Mouse (Mus musculus): ENCODE results near the gene Cd93.

Gene Cd93

DNA sequence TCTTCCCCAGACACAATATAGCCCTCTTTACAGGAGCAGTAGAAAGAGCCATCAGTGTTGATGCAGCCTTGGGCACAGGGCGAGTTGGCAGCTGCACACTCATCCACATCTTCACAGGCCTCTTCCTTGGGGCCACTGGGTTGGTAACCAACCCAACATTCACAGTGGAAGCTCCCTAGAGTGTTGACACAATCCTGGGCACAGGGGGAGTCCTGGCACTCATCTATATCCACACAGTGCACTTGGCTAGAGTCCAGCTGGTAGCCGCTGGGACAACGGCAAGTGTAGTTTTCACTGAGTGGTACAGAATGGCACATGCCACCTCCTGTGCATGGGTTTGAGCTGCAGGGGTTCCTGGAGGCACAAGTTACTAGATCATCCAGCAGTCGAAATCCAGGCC is 1.2 kb downstream of the Cd93 start:
- no peak for DNase-seq (ENCODE audit: low spot score in 2 of 2)

DNA sequence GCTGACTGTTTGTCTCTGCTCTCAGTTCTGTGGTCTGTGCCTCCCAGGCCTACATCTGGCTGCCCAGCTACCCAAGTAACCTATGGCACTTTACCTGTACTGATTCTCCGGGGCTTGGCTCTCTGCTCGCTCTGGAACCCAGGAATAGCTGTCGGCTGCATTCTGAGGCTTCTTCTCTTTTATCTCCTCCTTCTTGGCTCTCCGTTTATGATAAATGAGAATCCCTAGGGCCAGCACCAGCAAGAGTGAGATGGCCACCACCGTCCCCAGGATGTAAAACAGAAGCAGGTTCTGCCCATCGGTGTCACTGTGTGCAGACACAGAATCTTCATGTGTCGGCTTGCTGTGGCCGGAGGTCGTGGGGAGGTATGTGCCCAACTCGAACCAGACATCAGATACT is 1.9 kb downstream of the Cd93 start:
- DNase-seq (ENCODE audit: low spot score in 2 of 2): no peak

DNA sequence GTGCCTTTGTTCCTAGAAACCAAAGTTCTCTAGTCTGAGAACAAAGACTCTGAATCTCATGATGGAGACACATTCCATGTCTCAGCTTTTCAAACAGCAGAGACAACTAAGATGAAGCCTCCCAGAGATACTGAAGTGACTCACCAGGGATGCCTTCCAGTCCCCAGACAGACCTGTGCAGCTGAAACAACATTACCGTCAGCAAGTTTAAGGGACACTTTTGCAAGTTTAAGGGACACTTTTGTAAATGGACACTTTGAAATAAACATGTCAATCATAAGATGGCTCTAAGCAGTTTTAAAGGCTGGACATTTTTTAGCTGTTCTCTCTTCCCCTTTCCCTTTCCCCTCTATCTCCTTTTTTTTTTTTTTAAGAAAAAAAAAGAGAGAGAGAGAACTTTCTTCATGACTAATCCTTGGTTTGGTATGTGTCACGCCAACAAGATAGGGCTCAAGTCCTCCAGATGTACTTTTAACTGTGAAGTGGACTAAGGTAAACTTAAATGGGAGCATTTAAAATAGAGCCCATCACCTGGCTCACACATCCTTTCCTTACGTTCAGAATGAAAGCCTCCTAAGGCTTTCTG is 3.6 kb downstream of the Cd93 start:
- no peak for DNase-seq (ENCODE audit: low spot score in 2 of 2)

DNA sequence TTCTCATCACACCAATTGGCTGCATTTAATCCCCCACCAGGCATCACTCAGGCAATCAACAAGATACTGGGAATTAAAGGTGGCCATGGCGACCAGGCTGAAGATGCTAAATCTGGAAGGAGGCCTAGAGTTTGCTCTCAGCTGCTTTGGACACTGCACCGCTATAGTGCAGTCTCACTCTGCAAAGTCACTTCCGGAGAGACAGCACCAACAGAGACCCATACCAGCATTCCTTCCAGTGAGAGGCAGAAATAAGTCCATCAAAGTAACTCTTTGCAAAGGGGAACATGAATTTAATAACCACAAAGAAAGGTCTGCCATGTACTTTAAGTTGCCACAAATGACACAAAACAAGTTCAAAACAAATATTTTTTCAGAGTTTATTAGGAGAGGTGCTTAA is 7.1 kb downstream of the Cd93 start:
- no peak for DNase-seq (ENCODE audit: low spot score in 2 of 2)

DNA sequence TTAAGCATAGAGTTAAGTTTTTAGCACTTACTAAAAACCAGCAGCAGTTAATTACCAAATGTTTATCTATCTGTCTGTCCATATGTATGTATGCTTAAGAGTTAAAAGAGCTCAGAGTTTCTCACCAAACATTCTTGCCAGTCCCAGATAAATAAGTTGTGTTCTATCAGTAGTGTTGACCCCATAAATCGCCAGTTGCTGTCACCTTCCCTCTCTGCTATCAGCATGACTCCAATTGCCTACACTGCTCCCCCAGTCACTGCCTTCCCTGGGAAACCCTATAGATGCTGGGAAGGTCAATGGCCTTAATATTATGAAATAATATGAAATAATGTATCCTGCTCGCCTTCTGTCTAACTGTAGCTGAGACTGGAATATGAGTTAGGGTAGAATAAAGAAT is 11.0 kb downstream of the Cd93 start:
- DNase-seq (ENCODE audit: low spot score in 2 of 2): no peak

DNA sequence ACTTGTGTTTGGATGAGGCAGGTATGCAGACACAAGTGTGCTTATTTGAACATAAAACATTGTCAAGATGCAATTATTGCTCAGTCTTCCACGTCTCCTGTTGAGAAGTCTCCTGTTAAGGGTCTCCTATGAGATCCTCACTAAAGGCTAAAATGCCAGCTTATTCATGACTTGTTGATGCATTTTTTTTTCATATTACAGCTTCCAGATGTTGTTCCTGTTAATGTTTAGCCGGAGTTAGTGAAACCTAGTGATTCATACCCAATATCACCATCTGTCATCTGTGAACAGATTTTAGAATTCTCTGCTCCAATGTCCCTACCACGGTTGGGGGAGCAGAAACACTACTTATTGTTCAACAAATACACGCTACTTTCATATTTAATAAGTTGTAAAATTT is 12.4 kb downstream of the Cd93 start:
- DNase-seq (ENCODE audit: low spot score in 2 of 2): no peak

DNA sequence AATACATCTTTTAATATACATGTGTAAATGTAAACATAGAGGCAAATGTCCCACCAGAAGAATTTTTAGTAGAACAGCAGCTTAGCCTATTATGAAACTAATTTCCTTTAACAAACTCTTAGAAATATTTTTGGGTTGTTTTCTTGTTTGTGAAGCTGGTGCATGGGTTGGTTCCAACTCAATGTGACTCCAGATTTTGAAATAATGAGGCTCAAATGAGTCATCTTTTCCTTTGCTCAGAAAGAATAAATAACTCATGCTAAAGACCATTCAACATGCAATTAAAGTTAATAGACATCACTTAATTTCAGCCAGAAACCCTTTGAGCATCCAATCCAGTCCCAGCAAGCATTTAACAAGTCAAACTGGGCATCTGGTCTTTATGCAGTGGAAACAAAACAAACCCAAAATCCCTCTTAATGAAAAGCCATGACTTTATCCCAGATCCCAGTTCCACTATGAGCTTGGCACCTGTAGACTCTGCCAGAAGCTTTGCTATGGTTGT is 14.3 kb downstream of the Cd93 start:
- no peak for DNase-seq (ENCODE audit: low spot score in 2 of 2)

DNA sequence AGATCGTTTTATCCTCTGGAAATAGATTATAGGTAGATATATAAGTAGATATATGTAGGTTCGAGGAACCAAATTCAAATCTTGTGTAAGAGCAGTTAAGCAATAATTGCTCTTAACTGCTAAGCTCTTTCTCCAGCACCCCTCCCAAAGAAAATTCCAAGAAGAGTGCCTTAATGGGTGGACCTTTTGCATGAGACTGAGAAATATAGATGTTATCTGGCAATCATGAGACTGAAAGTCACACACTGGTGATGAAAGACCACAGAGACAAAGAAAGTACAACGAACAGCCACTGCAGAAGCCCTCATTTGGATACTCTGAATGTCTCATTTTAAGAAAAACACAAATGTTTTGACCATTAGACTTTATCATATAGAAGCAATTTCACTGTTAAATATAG is 14.8 kb downstream of the Cd93 start:
- no peak for DNase-seq (ENCODE audit: low spot score in 2 of 2)

DNA sequence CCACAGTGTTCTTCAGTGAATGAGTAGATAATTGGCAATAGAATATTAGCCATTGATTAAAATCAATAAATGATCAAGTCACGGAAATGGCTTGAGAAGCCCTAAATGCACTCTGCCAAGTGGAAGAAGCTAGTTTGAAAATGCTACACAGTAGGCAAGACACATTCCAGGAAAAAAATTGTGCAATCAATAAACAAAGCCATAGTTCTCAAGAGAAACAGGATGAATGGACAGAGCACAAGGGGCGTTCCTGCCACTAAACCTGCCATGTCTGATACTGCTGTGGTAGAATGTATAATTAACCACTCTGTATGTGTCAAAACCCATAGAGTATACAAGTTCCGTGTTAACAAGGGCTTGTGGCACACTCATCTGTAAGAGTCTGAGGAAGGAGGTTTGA is 15.8 kb downstream of the Cd93 start:
- no peak for DNase-seq (ENCODE audit: low spot score in 2 of 2)

DNA sequence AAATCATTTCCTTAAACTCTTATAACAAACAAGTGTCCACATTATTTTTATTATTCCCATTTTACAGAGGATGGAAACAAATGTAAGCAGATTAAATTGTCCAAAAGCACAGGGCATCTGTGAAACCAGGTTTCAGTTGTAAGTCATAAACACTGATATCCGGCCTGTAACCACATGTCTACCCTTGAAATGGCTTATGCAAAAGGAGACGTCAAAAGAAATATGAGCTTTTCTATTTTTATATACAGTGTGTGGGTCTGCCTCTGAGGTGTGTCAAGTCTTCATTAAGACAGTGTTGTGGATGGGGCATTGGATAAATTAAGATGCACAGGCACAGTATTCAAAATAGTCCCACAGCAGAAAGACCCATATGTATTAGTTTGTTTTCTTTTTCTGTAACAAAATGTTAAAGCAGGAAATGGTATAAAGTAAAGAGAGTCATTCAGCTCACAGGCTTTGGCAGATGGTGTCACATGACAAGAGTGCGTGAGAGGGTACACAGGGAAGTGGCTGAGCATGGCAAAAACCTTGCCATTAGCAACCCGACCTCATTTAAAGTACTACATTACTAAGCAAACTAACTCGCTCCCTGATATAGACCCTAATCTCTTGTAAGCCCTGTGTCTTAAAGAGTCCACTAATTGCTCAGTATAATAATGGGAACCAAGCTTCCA is 17.5 kb downstream of the Cd93 start:
- DNase-seq (ENCODE audit: low spot score in 2 of 2): no peak

DNA sequence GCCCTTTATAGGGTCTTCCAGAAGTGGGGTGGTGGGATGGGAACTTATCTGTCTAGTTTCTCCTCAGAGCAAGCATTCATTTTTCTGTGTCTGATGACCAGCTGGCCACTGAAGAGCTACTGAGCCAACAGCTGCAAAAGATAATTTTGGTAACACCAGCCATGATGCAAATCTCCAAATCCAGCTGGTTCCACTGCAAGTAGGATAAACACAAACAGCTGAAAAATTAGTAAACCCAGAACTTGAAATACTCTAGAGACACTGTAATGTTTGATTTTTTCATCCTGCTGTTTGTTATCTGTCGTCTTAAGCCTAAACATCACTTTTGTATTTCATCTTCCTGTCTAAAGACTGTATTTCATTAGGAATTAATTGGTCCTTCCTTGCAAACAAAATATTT is 21.7 kb downstream of the Cd93 start:
- DNase-seq (ENCODE audit: low spot score in 2 of 2): no peak

DNA sequence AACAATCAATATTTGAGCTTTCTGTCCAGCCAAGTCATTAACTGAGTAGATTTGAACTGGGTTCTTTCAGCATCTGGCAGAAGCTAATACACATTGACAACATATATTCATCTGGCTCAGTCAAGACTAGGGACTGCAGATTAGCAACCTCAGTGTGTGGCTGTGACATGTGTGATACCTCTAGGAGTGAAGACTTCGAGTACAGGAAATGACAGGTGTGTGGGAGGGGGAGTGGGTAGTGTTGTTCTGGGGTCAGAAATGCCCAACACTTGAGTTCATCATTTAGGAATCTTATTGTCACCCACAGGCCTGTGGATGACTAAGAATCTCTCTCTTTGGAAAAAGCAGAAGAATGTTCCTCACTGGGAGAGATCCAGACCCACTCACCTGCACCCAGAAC is 22.3 kb downstream of the Cd93 start:
- no peak for DNase-seq (ENCODE audit: low spot score in 2 of 2)

DNA sequence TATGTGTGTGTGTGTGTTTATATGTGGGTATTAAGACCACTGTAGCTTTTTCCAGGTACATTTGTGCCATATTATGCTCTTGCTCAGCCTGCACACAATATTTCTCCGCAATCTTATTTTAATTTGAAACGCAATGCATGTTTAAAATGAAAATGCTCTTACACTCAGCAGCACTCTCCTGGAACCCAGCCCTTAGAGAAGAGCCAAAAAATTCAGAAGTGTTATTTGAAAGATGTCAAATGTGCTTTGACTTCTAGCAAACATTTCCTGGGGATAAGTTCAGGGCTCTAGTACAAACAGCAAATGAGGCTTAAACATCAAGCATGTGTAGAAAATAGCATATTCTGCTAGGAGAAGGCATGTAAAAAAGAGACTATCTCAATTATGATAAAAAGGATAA is 23.6 kb downstream of the Cd93 start:
- DNase-seq (ENCODE audit: low spot score in 2 of 2): no peak

DNA sequence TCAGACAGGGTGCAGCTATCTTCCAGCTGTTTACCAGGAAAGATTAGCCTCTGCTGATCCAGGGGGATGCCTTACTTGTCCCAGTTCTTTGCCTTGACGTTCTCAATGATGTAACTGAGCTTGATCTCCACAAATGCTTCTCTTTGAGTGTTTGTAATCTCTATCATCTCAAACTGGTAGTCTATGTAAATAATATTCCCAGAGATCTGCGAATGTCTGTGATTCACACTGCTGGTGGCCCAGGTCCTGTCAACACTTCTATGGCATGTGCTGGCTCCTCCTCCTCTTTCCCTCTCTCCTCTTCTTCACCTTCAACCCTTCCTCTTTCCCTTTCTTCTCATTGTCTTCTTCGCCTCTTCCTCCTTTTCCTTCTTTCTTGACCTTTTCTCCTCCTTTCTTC is 24.2 kb downstream of the Cd93 start:
- no peak for DNase-seq (ENCODE audit: low spot score in 2 of 2)

DNA sequence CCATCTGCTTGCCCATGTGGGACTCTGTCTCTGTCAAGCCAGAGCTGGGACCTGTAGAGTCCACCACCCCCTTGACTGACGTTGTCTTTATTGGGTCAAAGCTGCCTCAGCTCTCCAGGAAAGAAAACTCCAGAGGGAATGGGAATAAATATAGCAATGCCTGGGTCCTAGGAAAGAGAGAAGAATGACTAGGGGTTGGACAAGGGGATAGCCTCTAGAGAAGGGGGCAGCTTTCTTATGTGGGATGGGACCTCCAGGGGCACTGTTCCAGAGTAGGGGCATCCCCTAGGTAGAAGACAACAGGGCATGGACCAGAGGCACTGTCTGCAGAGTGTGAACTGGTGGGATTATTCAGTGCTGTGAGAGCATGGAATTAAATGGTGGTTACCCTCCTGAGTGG is 33.5 kb downstream of the Cd93 start:
- no peak for DNase-seq (ENCODE audit: low spot score in 2 of 2)

DNA sequence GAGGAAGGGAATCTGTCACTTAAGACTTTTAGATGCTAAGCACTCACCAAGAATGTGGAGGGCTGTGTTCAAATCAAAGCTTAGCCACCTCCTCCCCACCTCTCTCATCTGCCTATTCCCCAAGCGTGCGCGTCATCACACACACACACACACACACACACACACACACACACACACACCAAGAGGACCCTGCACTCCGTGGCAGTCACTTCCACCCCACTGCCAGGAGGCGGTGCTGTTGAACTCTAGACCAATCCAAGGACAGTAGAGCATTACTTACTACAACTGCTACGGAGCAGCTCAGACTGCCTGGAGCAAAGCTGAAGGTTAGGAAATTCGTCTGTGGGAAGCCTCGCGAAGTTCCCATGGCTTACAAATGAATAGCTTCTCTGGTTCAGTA is 34.2 kb downstream of the Cd93 start:
- DNase-seq (ENCODE audit: low spot score in 2 of 2): peak; percentile 57 to 66

DNA sequence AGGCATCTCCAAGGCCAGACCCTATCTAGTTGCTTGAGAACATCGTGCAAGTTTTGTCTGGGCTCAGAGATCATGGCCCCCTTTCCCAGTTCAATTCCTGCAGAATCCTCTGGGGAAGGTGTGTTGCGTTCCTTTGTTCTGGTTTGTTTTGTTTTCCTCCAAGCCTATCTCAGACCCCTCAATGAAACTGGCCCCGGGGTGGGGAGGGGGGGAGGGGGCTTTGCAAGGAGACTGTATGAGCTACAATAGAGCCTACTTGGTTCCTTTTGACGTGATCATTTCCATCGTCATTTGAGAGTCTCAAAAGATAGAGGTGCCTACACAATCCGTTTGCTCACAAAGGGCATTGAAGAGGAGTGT is 34.6 kb downstream of the Cd93 start:
- no peak for DNase-seq (ENCODE audit: low spot score in 2 of 2)

DNA sequence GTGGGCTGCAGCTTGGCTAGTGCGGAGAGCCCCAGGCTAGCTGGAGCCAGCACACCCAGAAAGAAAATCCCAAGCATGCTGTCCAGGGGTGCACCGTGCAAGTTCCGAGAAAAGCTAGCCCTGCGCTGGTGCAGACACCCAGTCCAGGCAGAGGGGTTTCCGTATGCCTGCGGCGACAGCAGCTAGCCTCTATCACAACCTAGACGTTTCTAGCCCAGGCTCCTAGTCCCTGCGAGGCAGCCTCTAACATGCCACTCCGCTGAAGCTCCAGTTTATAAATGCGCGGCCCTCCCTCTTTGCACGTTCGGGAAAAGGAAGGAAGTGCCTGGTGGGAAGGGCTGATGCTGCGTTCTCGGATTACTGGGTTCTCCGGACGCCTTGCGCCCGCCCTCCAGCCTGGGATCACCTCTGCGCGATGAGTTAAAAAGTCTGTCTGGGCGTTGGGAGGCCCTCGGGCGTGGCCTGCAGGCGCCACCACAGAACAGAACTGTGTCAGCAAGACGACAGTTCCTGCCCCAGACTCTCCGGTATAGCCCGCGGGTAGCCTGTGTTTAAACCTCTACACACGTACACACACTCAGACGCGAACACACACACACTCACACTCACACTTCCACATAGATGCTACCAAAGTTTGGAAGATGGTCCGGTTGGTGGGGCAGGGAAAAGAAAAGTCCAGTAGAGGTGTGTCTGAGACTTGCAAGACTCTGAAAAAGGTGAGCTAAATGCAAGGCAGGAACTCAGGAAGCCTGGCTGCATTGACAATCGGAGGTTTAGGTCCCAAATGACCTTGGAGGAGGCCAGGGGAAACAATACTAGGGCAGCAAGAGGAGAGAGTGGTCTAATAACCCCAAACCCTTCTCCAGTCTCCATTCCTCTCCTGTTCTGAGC is 35.2 kb downstream of the Cd93 start, which contains the start of gene Thbd:
Thbd (minus strand) TSS at position 319 of the 891 bp plus-strand sequence.
- DNase-seq (ENCODE audit: low spot score in 2 of 2): no peak

DNA sequence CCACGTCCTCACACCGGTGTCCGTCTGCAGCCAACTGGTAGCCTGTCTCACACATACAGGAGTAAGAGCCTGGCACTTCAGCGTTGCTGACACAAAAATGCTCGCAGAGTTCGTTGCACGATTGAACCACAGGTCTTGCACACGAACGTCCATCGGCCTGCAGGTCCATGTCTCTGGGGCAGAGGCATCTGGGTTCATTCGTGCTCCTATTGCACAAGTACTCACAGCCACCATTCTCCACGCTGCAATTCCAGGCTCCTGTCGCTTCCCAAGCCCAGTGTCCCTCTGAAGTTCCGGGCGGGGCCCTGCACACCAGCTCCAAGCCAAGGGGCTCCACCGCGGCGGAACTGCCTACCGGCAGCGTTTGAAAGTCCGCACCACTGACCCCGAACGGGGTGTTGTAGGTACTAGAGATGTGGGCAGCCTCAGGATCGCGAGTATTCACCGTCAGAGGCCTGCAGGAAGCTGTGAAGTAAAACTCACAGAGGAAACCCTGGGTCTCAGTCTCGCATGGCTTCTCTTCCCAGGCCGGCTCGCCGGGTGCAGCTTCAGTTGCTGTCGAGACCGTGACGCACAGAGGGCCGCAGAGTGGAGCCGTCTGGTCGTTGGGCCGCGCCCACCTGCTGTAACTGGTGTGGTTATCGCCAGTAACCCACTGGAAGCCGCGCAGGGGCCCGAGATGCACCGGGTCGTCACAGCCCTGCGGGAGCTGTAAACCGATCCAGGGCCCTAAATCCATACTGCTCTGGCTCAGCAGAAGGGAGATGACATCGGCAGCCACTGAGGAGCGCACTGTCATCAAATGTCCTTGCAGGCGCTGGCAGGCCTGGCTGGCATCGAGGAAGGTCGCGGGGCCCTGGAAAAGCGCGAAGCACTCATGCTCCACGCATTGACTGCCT is 36.1 kb downstream of the Cd93 start:
- DNase-seq (ENCODE audit: low spot score in 2 of 2): no peak

DNA sequence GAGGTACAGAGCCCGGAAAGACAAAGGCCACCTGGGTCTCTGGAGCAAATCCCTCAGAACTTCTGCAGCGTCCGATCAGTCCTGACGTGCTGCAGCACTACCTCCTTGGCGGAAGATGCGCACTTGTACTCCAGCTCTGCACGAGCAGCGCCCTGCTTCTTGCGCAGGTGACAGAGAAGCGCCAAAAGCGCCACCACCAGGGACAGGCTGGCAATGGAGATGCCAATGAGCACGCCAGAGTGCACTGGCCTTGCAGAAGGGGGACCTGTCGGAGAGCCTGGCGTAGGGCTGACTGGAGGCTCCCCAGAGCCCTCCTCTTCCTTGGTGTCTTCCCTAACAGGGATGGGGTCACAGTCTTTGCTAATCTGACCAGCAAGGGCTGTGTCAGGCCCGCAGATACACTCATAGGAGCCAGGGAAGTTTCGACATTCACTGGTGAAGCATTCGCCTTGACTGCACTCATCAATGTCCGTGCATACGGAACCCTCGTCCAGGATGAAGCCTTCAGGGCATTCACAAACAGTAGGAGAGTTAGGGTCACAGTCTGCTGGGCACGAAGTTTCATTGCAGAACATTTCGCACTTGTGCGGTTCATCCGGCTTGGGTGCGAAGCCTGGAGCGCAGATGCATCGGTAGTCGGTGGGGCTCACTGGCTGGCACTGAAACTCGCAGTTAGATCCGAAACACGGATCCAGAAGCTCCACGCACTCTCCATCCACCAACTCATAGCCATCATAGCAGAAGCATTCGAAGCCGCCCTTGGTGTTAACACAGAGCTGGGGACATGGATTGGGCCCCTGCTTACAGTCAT is 37.0 kb downstream of the Cd93 start:
- no peak for DNase-seq (ENCODE audit: low spot score in 2 of 2)

DNA sequence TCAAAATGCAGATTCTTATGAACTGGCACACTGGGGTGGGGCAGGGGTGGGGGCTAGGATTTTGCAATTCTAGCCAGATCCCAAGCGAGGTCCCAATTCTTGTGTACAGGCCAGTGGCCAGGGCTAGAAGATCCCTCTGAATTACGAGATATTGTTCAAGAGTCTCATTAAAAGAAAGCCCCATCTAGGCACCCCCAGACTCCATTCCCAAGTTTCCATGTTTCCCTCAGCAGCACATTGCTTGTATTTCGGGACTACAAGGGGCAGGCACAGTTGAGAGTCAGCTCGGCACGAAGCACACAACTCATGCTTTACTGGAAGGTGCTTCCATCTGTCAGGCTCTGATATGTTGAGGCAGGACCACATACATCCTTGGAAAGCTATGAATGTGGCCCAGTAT is 38.5 kb downstream of the Cd93 start:
- no peak for DNase-seq (ENCODE audit: low spot score in 2 of 2)
